Mouse (Mus musculus) ES-Bruce4 (cell line): ENCODE measurements around the gene Ffar2.

Source experiments
- CTCF ChIP-seq: IDR thresholded peaks from one replicate; pipeline ENCODE4 v1.8.1; 2011; ENCODE audit warnings: low read depth, low read length
- EP300 ChIP-seq: IDR thresholded peaks from 2 replicates; pipeline ENCODE4 v1.6.1; 2011; ENCODE audit warnings: low read depth, low read length; ENCODE audit not compliant: insufficient read depth

DNA sequence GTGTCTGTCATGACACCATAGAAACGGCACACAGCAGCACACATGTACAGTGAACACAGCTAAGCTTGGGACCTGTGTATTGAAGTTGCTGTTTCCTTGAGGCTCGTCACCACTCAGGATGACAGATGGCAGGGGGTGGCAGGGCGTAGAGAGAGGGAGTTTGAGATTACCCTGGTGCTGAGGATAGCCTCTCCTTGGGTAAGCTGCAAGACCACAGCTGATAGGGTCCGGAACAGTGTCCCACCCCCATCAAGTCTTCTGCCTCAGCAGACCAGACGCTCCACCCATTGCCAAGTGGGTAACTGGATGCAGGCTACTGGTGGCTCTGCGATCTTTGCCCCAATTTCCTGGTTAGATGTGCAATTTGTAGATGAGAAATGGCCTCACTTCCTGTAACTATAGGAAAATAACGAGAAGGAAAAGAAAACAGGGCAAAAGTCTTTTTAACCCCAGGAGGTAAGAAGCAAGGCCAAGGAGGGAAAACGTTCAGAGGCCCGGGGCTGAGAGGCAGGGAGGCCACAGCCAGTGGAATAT is 11.8 kb downstream of the Ffar2 start:
- TF ChIP-seq CTCF (no peak), EP300 (no peak)
